Mouse (Mus musculus): ENCODE measurements around the gene Tulp3. TPM values are rescaled to one million over a fixed set of nuclear protein-coding genes. Genes with fewer than 3 reads are reported as not detected.
"Not testable (repeated sequence)": the region's sequence is repeated elsewhere in the genome, so short reads cannot be mapped to it uniquely, and the experiment has no call there.

Tulp3 gene
- polyA plus RNA-seq, 1 experiment from 2014 or later, result 11.3 TPM

- Histone ChIP-seq H3K27ac (ENCODE audit: low read length) (no peak overlapping the region), H3K9ac (ENCODE audit: low read depth, low read length) (no peak overlapping the region), H3K27me3 (replicated peaks; ENCODE audit: control insufficient read depth, insufficient read depth, low read length) (no peaks in the 10 kb centered on the region), H3K4me2 (ENCODE audit: low read depth, low read length) (no peak overlapping the region), H3K4me3 (ENCODE audit: low read length) (no peak overlapping the region), H3K9me3 (ENCODE audit: control insufficient read depth, low read length) (no peaks in the 10 kb centered on the region), H3K4me1 (ENCODE audit: control insufficient read depth, insufficient read depth, low read length) (peaks cover under 1% of the 10 kb centered on the region; the same call in 1 of the 2 replicates), H3K36me3 (ENCODE audit: control insufficient read depth, insufficient read depth, low read length) (no peaks in the 10 kb centered on the region)
- WGBS, result 78% methylated on average over 7 of the region's 7 CpGs
- no peak for ATAC-seq
These were observed 28.1 kb upstream of the Tulp3 start for GRCm38 (mm10) chr6:128383752-128384151.

- ATAC-seq, result no peak
- no peaks in the 10 kb centered on the region for H3K9me3 ChIP-seq (ENCODE audit: control insufficient read depth, low read length)
- H3K4me2 ChIP-seq (ENCODE audit: low read depth, low read length), result no peak overlapping the region
- WGBS, result 65% methylated on average over 3 of the region's 3 CpGs
- no peaks in the 10 kb centered on the region for H3K4me1 ChIP-seq (ENCODE audit: control insufficient read depth, insufficient read depth, low read length)
- no peaks in the 10 kb centered on the region for H3K27me3 ChIP-seq (replicated peaks; ENCODE audit: control insufficient read depth, insufficient read depth, low read length)
- H3K4me3 ChIP-seq (ENCODE audit: low read length), result no peak overlapping the region
- H3K27ac ChIP-seq (ENCODE audit: low read length), result no peak overlapping the region
- H3K36me3 ChIP-seq (ENCODE audit: control insufficient read depth, insufficient read depth, low read length), result no peaks in the 10 kb centered on the region
- no peak overlapping the region for H3K9ac ChIP-seq (ENCODE audit: low read depth, low read length)
These were observed 25.6 kb upstream of the Tulp3 start for GRCm38 (mm10) chr6:128381254-128381653.

- H3K4me3 ChIP-seq (ENCODE audit: low read length); H3K36me3 ChIP-seq (ENCODE audit: control insufficient read depth, insufficient read depth, low read length); H3K4me2 ChIP-seq (ENCODE audit: low read depth, low read length); ATAC-seq; H3K9ac ChIP-seq (ENCODE audit: low read depth, low read length); H3K9me3 ChIP-seq (ENCODE audit: control insufficient read depth, low read length); H3K4me1 ChIP-seq (ENCODE audit: control insufficient read depth, insufficient read depth, low read length); H3K27ac ChIP-seq (ENCODE audit: low read length); H3K27me3 ChIP-seq (replicated peaks; ENCODE audit: control insufficient read depth, insufficient read depth, low read length): not testable (repeated sequence)
- WGBS, result 69% methylated on average over 1 of the region's 1 CpGs
These were observed 25.0 kb upstream of the Tulp3 start for GRCm38 (mm10) chr6:128380594-128381167.

- Histone ChIP-seq H3K4me1 (ENCODE audit: control insufficient read depth, insufficient read depth, low read length) (no peaks in the 10 kb centered on the region), H3K27ac (ENCODE audit: low read length) (no peak overlapping the region), H3K9ac (ENCODE audit: low read depth, low read length) (no peak overlapping the region), H3K4me2 (ENCODE audit: low read depth, low read length) (no peak overlapping the region), H3K27me3 (replicated peaks; ENCODE audit: control insufficient read depth, insufficient read depth, low read length) (no peaks in the 10 kb centered on the region), H3K9me3 (ENCODE audit: control insufficient read depth, low read length) (no peaks in the 10 kb centered on the region), H3K36me3 (ENCODE audit: control insufficient read depth, insufficient read depth, low read length) (no peaks in the 10 kb centered on the region; the same call in 1 of the 2 replicates), H3K4me3 (ENCODE audit: low read length) (no peak overlapping the region)
- no peak for ATAC-seq
- WGBS, result 83% methylated on average over 16 of the region's 16 CpGs
These were observed 24.0 kb upstream of the Tulp3 start for GRCm38 (mm10) chr6:128379636-128380035.

GRCm38 (mm10) chr6:128376371-128377085 is 20.9 kb upstream of the Tulp3 start:
- ATAC-seq, result no peak
- Histone ChIP-seq H3K4me2 (ENCODE audit: low read depth, low read length) (no peak overlapping the region), H3K27ac (ENCODE audit: low read length) (no peak overlapping the region), H3K9ac (ENCODE audit: low read depth, low read length) (no peak overlapping the region), H3K36me3 (ENCODE audit: control insufficient read depth, insufficient read depth, low read length) (peaks cover 19% of the 10 kb centered on the region), H3K9me3 (ENCODE audit: control insufficient read depth, low read length) (no peaks in the 10 kb centered on the region), H3K4me1 (ENCODE audit: control insufficient read depth, insufficient read depth, low read length) (no peaks in the 10 kb centered on the region), H3K4me3 (ENCODE audit: low read length) (no peak overlapping the region), H3K27me3 (replicated peaks; ENCODE audit: control insufficient read depth, insufficient read depth, low read length) (no peaks in the 10 kb centered on the region)
- 89% methylated on average over 17 of the region's 17 CpGs for WGBS

GRCm38 (mm10) chr6:128375192-128375591 is 19.5 kb upstream of the Tulp3 start, which contains the start of the genes Tex52 and Gm44596:
TSS of gene Tex52 (plus strand) at chr6:128375456.
TSS of gene Gm44596 (plus strand) at chr6:128375503.
- H3K4me2 ChIP-seq (ENCODE audit: low read depth, low read length), result no peak within 1 kb of the TSS
- H3K36me3 ChIP-seq (ENCODE audit: control insufficient read depth, insufficient read depth, low read length), result peaks cover 27% of the 10 kb centered on the region
- no peaks in the 10 kb centered on the region for H3K9me3 ChIP-seq (ENCODE audit: control insufficient read depth, low read length)
- no peak within 1 kb of the TSS for H3K9ac ChIP-seq (ENCODE audit: low read depth, low read length)
- ATAC-seq, result 0 out of 2 replicates have a peak, but pooled peaks have one; percentile 45
- H3K4me1 ChIP-seq (ENCODE audit: control insufficient read depth, insufficient read depth, low read length), result no peaks in the 10 kb centered on the region
- WGBS, result 43% methylated on average over 6 of the region's 6 CpGs
- H3K27me3 ChIP-seq (replicated peaks; ENCODE audit: control insufficient read depth, insufficient read depth, low read length), result no peaks in the 10 kb centered on the region
- no peak within 1 kb of the TSS for H3K4me3 ChIP-seq (ENCODE audit: low read length)
- H3K27ac ChIP-seq (ENCODE audit: low read length), result no peak within 1 kb of the TSS

- Histone ChIP-seq H3K9me3 (ENCODE audit: control insufficient read depth, low read length) (no peaks in the 10 kb centered on the region), H3K4me1 (ENCODE audit: control insufficient read depth, insufficient read depth, low read length) (no peaks in the 10 kb centered on the region), H3K36me3 (ENCODE audit: control insufficient read depth, insufficient read depth, low read length) (peaks cover 46% of the 10 kb centered on the region), H3K4me2 (ENCODE audit: low read depth, low read length) (no peak overlapping the region), H3K27me3 (replicated peaks; ENCODE audit: control insufficient read depth, insufficient read depth, low read length) (no peaks in the 10 kb centered on the region), H3K9ac (ENCODE audit: low read depth, low read length) (no peak overlapping the region), H3K4me3 (ENCODE audit: low read length) (no peak overlapping the region), H3K27ac (ENCODE audit: low read length) (no peak overlapping the region)
- no peak for ATAC-seq
- WGBS, result 91% methylated on average over 5 of the region's 5 CpGs
These were observed 14.4 kb upstream of the Tulp3 start for GRCm38 (mm10) chr6:128370040-128370439.

- Histone ChIP-seq H3K9ac (ENCODE audit: low read depth, low read length) (no peak overlapping the region), H3K27me3 (replicated peaks; ENCODE audit: control insufficient read depth, insufficient read depth, low read length) (no peaks in the 10 kb centered on the region), H3K36me3 (ENCODE audit: control insufficient read depth, insufficient read depth, low read length) (peaks cover 27% of the 10 kb centered on the region), H3K27ac (ENCODE audit: low read length) (no peak overlapping the region), H3K9me3 (ENCODE audit: control insufficient read depth, low read length) (no peaks in the 10 kb centered on the region), H3K4me1 (ENCODE audit: control insufficient read depth, insufficient read depth, low read length) (peaks cover 13% of the 10 kb centered on the region), H3K4me2 (ENCODE audit: low read depth, low read length) (no peak overlapping the region), H3K4me3 (ENCODE audit: low read length) (no peak overlapping the region)
- 92% methylated on average over 5 of the region's 5 CpGs for WGBS
- ATAC-seq, result no peak
These were observed 10.8 kb upstream of the Tulp3 start for GRCm38 (mm10) chr6:128366466-128366865.

GRCm38 (mm10) chr6:128364721-128365120 is 9.1 kb upstream of the Tulp3 start:
- no peak overlapping the region for H3K4me3 ChIP-seq (ENCODE audit: low read length)
- no peak overlapping the region for H3K27ac ChIP-seq (ENCODE audit: low read length)
- H3K27me3 ChIP-seq (replicated peaks; ENCODE audit: control insufficient read depth, insufficient read depth, low read length), result no peaks in the 10 kb centered on the region
- ATAC-seq, result no peak
- H3K9me3 ChIP-seq (ENCODE audit: control insufficient read depth, low read length), result no peaks in the 10 kb centered on the region
- peaks cover 20% of the 10 kb centered on the region for H3K36me3 ChIP-seq (ENCODE audit: control insufficient read depth, insufficient read depth, low read length)
- 0 out of 2 replicates have a peak overlapping the region, but pooled peaks have one; percentile 7 for H3K9ac ChIP-seq (ENCODE audit: low read depth, low read length)
- H3K4me2 ChIP-seq (ENCODE audit: low read depth, low read length), result no peak overlapping the region
- 72% methylated on average over 6 of the region's 6 CpGs for WGBS
- H3K4me1 ChIP-seq (ENCODE audit: control insufficient read depth, insufficient read depth, low read length), result peaks cover 22% of the 10 kb centered on the region

Data from intestine, embryonic 16.5 days (tissue).